Mouse (Mus musculus): ENCODE results near the gene Acap2.

DNA sequence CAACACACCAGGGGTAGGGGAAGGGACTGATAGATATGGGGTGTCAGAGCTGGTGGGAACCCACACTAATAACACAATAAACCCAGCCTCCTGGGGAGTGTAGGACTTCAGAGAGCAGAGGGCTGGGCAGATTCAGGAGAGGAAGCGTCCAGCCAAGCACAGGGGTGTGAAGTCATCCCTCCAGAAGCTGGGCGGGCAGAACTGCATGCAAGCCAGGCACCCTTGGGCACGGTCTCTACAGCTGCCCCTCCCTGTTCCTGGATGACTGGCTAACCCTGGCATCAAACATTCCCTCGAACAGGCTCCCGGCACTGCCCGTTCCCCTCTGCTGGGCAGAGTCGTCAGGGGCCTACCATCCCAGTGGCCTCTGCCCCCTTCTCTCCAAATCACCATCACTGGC lies 132.8 kb downstream of the Acap2 start:
- TF ChIP-seq TCF12 (IDR thresholded peaks at IDR 0.05; ENCODE audit: low read depth, low read length): no peak
- no peak for TF ChIP-seq CTCF (conservative IDR thresholded peaks at IDR 0.05 in 1 of 2, IDR thresholded peaks at IDR 0.05 in 1 of 2; ENCODE audit: low read depth in 2 of 2, low read length in 2 of 2)
- no peak for TF ChIP-seq POLR2A (IDR thresholded peaks at IDR 0.05; ENCODE audit: low read depth, low read length)
- TF ChIP-seq MEF2A (IDR thresholded peaks at IDR 0.05; ENCODE audit: borderline replicate concordance, low read depth, low read length): no peak
- TF ChIP-seq EP300 (IDR thresholded peaks at IDR 0.05; ENCODE audit: low read length): no peak
- TF ChIP-seq MAX (IDR thresholded peaks at IDR 0.05; ENCODE audit: low read length): no peak
- no peak for TF ChIP-seq MYC (IDR thresholded peaks at IDR 0.05; ENCODE audit: low read depth, low read length)
- no peak for TF ChIP-seq ELF1 (IDR thresholded peaks at IDR 0.05; ENCODE audit: low read depth, low read length)
- no peak for TF ChIP-seq CHD1 (IDR thresholded peaks at IDR 0.05; ENCODE audit: low read depth, low read length)
- TF ChIP-seq E2F4 (IDR thresholded peaks at IDR 0.05; ENCODE audit: insufficient replicate concordance, low read depth, low read length): no peak
- TF ChIP-seq NELFE (IDR thresholded peaks at IDR 0.05; ENCODE audit: low read depth, low read length): no peak
- TF ChIP-seq KAT2A (IDR thresholded peaks at IDR 0.05; ENCODE audit: insufficient replicate concordance, low read length): no peak

Data from CH12.LX (cell line).